Mouse (Mus musculus): ENCODE data around the gene Gm10037.

- TF ChIP-seq TAL1 (IDR thresholded peaks at IDR 0.05; ENCODE audit: low read length) = no peak
- no peak for TF ChIP-seq GATA1 (IDR thresholded peaks at IDR 0.05; ENCODE audit: low read length)
These were observed at the start of gene Gm10037 for GRCm38 (mm10) chr13:67830911-67831336.
